Mouse (Mus musculus) hindlimb bud, embryonic 11.5 days (tissue): ENCODE measurements around the gene Kcna5.

Experiments
- DNase-seq: peaks from one replicate; pipeline ENCODE4 v3.0.0-alpha.2; 2012; ENCODE audit warnings: low read depth, low spot score; ENCODE audit errors: extremely low spot score

Kcna5 gene

GRCm38 (mm10) chr6:126535208-126535910, at the start of gene Kcna5:
TSS of gene Kcna5 (minus strand) at chr6:126535412.
- DNase-seq = peak; percentile 12

DNA sequence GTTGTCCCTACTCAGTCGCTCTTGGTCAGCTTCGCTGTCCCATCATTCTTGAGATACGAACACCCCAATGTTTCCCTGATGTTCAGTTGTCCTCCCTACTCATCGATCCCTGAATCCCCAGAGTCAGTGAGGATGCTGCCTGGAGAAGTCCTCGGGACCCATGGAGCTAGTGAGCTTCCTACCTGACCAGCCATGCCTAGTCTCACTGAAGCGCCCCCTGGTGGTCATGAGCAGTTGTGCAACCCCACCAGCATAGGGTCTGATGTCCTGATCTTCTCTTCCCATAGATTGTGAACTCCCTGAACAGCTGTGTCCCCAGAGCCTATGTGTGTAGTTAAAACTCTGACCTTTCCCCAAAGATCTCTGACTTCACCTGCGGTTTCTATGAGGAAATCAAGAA, 47.9 kb upstream of the Kcna5 start:
- no peak for DNase-seq

DNA sequence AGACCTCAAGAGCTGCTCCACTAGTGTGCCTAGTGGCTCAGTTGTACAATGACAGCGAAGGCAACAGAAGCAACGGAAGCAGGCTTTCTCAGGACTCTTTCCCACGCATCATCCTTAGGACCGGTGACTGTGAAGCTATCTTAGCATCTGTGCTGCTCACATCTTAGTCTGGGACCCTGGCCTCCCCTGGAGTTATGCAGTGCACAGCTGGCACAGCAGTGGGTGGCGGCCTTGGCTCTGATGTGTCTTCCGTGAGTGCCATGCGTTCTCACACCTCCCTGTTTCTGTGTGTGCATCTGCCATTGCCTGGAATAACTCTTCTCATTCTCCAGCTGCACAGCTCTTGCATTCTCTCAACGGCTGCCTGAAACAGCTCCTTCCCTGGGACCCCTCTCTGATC, 46.4 kb upstream of the Kcna5 start:
- DNase-seq = no peak

- no peak for DNase-seq
Measured at GRCm38 (mm10) chr6:126580571-126580970, 45.4 kb upstream of the Kcna5 start.

DNA sequence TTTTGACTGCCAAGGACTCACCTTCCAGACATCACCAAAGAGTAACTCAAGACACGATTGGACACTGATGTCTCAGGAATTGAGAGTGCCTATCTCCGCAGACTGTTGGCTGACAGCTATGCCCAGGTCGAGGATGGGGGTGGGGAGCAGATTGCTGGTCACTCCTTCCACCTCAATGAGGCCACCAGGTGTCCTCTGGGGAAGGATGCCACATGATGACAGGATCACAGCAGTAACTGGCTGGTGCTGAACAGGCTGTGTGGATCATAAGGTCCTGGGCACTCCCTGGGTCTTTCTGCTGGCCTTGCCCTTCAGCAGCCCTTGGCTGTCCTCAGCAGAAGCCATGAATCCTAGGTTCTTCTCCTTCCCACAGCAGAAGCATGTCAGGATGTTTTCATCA, 42.2 kb upstream of the Kcna5 start:
- DNase-seq = no peak

GRCm38 (mm10) chr6:126576566-126576965, 41.4 kb upstream of the Kcna5 start:
- no peak for DNase-seq

DNA sequence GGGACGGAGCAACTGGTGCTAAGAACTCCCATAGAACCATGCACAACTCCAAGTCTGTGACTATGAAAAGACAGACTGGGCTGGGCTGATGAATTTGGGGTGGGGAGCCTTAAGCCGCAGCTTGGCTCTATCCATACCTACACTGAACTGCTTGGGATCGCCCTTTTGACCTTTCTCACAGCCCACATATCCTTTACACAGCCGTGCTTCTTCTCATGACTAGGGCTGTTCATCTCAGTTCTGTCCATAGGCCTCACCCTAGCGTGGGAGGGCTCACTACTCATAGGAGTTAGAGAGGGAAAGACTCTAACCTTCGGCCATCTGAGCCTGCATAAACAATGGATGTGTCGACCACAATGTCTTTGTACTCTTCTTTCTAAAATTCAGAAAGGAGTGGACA, 39.6 kb upstream of the Kcna5 start:
- DNase-seq = no peak

GRCm38 (mm10) chr6:126573021-126573420, 37.8 kb upstream of the Kcna5 start:
- no peak for DNase-seq

DNA sequence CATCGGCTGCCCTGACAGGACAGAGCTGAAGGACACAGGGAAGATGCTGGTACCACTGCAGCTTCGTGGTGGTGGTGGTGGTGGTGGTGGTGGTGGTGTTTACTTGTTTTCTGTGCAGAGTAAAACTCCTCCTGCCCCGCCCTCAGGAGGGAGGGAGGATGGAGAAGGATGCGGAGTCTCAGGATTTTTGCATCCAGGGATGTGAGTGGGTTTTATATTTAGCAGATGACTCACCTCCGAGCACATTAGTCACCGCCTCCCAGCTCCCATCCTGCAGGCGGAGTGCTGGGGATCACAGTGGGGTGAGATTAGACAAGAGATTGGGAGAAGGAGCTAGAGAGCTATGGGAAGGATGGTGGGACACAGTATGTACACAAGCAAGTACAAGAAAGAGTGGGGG, 34.6 kb upstream of the Kcna5 start:
- DNase-seq = no peak

- no peak for DNase-seq
Measured at GRCm38 (mm10) chr6:126568046-126568830, 33.0 kb upstream of the Kcna5 start.

GRCm38 (mm10) chr6:126567326-126567725, 32.1 kb upstream of the Kcna5 start:
- no peak for DNase-seq

GRCm38 (mm10) chr6:126564376-126564775, 29.2 kb upstream of the Kcna5 start:
- no peak for DNase-seq

GRCm38 (mm10) chr6:126563898-126564297, 28.7 kb upstream of the Kcna5 start:
- peak; percentile 80 for DNase-seq

DNA sequence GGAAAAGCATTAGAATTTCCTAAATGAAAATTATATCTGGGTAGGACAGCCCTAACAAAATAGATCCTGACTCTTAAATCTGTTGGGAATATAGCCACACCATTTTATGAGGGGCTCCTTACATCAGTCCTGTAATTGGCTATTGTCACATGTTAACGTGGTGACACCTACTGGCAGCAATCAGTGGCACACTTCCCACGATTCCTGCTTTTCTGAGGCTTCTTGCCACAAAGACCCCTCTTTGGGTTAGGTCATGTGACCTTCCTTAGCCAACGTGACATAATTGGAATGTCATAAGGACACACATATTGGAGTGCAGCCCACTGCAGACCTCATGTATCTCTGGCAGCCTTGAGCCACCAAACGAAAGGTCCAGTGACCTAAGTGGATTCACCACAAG, 26.5 kb upstream of the Kcna5 start:
- no peak for DNase-seq

DNA sequence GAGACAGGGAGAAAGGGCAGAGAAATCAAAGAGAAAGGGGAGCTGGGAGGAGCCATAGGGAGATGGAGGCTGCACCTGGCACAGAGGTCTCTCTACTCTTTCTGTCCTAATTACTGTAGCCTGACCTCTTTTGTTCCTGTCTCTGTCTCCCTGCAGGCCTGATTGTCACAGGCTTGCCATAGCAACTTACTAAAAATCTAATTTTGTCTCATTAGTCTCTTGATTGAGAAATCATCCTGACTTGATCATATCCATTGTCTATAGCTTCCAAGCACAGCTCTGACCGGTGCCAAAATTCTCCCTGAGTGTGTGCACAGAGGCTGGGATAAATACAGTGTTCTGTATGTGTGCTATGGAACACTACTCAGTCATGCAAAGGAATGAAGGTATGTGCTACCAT, 25.5 kb upstream of the Kcna5 start:
- no peak for DNase-seq

- DNase-seq = no peak
Measured at GRCm38 (mm10) chr6:126560036-126560435, 24.8 kb upstream of the Kcna5 start.

DNA sequence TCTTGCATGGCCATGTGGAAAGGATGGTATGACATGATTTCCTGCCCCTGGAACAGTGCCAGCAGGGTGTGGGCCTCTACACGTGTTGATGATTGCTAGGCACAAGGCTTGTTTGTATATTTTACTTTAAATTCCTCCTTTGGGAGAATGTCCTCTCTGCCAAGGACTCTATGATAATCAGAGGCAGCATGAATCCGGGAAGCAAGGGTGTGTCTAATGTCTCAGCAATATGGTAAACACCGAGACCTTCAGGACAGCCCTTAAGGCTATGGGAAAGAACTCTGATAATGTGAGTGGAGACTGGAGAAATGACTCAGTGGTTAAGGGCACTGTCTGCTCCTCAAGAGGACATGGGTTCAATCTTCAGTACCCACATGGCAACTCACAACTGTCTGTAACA, 23.1 kb upstream of the Kcna5 start:
- DNase-seq = no peak

GRCm38 (mm10) chr6:126553812-126554211, 18.6 kb upstream of the Kcna5 start:
- DNase-seq = no peak

DNA sequence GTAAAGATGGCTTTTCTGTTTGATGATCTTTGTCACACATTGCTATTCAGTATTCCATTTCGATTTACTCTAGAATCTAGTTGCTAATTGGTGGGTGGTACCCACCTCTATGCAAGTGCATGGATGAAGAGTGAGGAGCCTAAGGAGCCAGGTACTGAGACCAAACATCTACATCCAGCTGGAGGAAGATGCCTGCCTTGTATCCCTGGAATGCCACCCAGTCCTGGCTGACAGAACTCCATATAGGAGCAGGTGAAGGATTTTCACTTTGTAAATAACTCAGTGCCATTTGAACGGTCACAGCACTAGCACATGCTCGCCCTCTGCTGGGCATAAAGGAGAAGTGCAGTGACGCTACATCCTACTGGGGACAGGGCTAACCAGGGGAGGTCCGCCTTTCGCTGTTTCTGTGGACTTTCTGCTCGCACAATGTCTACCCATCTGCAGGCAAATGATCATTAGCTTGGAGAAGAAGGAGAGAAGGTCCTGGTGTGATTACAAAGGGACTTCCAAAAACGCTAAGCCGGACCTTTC, 16.7 kb upstream of the Kcna5 start:
- DNase-seq = peak; percentile 61

GRCm38 (mm10) chr6:126544107-126545036, 9.2 kb upstream of the Kcna5 start:
- no peak for DNase-seq

DNA sequence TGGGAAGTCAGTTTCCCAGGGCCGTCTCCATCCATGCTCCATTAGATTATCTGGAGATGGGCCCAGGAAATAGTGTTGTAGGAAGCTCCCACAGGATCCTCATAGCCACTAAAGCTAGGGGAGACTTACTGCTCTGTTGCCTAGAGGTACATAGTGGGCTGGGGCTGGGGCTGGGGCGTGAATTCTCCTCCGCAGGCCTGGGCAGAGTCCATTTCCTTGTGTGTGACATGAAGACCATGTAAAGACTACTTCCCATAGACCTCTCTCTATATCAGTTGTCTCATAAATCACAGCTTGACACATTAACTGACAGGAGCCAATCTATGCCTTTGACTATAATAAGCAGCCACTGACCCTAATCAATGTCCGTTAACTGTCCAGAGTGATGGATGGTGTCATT, 7.5 kb upstream of the Kcna5 start:
- DNase-seq = no peak
